Mouse (Mus musculus): ENCODE data around the gene Cpt2.

Cpt2 gene

DNA sequence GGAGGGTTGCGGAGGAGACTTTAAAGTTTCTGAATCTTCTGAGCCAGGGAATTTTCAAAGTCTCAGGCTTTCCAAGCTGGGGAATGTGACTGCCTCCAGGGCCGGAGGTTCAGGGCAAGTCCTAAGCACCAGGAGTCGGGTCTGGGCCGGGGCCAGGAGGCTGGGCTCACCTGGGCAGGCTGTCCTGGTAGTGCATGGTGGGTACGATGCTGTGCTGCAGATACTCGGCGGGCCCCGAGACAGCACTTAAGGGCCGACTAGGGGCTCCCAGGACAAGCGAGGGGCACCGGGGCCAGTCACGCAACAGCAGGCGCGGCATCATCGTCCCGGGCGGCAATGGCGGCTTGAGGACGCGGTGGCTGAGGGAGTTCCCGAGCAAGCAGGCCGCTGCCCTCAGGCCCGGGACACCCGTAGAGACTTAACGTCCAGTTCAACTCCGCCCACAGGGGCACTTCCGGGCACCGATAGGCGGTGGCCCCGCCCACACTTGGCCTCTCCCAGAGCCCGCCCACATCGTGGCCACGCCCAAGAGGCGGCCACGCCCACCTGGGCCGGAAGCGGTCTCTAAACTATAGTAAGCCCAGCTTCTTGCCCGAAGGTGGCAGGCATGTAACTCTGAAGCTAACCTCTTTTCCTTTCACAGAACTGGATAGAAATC is at the start of gene Cpt2:
Gene Cpt2, minus strand, starts transcription at position 466 of the 658 bp plus-strand sequence.
- DNase-seq (ENCODE audit: extremely low read depth, insufficient read length, low spot score): peak; percentile 97

DNA sequence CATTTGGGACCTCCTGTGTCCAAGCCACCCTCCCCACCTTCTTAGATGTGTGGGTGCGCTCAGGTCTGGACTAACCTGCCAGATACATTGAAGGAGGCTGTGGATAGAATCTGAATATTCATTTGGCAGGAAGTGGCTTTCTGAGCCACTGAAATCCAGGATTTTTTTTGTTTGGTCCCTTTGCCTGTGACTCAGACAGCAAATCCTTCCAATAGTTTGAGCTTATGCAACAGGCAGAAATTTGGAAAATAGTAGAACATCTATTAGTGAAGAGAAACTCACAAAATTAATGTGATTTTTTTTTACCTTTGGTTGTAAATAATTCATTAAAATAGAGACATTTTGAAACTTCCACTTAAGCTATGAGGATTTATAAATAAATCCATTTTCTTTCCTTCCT is 47.8 kb upstream of the Cpt2 start:
- no peak for DNase-seq (ENCODE audit: extremely low read depth, insufficient read length, low spot score)

DNA sequence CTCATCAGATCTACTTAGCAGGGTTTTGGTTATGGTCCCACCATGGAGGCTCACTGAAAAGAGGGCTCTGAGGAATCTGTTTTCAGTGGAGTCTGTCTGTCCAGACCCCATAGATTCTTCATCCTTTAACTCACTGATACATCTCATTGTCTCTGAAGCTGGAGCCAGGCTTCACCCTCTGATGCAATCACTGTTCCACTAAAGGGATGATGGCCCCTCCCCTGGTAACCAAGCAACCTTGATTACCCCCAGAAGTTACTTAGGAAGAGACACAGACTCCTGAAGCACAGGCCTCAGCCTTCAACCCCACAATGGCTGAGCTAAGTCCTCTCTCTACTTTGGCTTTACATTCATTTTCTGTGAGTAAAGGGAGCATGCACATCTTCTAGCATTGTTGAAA is 46.4 kb upstream of the Cpt2 start:
- no peak for DNase-seq (ENCODE audit: extremely low read depth, insufficient read length, low spot score)

DNA sequence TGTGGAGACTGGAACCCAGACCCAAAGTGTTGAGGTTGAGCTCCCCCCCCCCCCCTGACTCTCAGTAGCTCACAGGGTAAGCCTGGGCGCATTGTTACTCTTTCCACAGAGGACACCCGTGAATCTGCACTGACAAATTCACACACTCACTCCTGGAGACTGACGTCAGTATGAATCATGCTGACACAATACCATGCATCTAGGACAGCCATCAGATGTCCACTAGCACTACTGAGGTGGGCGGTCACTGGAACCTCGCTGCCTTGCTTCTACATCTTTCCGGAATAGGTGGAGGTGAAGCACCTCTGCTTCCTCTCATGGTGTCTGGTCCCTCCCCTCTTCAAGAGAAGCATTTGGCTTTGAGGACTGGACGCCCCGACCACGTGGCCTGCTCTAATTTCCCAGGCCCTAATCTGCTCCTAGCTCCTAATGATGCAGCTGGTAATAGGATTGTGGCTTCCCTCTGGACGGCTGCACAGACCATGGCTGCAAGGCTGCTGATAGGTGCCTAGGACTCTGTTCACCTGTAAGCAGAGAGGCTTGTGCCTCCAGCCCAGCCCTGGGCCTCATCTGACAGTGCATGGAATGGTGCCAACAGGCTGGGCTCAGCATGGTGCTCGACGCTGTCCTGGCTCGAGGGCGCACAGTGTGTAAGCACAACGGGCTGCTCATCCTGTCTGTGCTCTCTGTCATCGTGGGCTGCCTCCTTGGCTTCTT is 44.7 kb upstream of the Cpt2 start, which contains the start of gene Slc1a7:
Gene Slc1a7, plus strand, starts transcription at position 367 of the 717 bp plus-strand sequence.
- DNase-seq (ENCODE audit: extremely low read depth, insufficient read length, low spot score): no peak

DNA sequence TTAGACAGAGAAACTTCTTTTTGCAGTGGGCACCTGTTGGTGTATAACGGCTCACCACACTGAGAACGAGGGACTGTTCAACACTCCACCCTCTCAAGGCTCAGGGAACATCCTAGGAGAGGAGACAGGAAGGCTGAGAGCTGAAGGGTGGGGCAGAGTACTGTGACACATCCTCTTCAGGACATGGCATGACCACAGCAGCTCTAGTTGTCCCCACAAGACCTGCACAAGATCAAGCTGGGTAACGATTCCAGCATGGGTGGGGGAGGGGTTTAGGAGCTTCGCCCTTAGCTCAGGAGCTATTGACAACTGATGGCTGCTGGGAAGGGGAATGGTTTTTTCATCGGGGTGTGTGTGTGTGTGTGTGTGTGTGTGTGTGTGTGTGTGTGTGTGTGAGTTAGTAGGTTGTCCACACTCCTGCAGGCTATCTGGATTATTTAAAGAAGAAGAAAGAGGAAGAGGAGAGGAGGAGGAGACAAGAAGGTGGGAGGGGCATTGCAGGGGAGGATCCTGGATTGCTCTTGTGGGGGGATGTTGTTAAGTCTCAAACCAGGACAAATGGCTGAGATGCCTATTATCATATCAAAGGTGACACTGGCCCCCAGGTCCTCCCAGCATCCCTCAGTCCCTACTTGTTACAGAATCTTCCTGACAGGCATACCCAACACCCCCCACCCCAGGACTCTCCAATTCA is 43.2 kb upstream of the Cpt2 start:
- DNase-seq (ENCODE audit: extremely low read depth, insufficient read length, low spot score): peak; percentile 29

DNA sequence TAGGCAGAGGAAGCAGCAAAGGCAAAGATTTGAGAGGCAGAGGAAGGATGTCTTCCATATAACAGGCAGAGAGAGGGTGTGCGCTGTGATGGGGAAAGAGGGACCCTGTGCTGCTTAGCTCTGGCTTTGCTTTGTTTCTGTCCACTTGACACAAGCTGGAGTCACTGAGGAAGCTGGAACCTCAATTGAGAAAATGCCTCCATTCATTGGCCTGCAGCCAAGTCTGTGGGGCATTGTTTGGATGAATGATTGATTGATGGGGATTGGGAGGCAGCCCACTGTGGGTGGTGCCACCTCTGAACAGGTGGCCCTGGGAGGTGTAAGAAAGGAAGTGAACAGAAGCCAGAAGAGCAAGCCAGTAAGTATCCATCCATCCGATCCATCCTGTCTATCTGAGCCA is 39.4 kb upstream of the Cpt2 start:
- DNase-seq (ENCODE audit: extremely low read depth, insufficient read length, low spot score): no peak

- peak; percentile 58 for DNase-seq (ENCODE audit: extremely low read depth, insufficient read length, low spot score)
Observed at GRCm38 (mm10) chr4:107962044-107962732, 38.8 kb upstream of the Cpt2 start.

- DNase-seq (ENCODE audit: extremely low read depth, insufficient read length, low spot score): no peak
Observed at GRCm38 (mm10) chr4:107958487-107958886, 35.1 kb upstream of the Cpt2 start.

- DNase-seq (ENCODE audit: extremely low read depth, insufficient read length, low spot score): no peak
Observed at GRCm38 (mm10) chr4:107955691-107956090, 32.3 kb upstream of the Cpt2 start.

DNA sequence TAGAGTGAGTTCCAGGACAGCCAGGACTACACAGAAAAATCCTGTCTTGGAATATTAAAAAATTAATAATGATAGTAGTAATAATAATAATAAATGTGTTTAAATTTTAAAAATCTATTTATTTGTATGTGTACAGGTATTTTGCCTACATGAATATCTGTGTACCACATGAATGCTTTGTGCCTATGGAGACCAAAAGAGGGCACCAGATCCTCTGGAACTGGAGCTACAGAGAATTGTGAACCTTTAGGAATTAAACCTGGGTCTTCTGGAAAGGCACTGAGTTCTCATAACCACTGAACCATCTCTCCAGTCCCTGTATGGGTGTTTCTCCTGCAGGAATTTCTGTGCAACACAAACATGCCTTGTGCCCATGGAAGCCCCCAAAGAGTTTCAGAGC is 29.4 kb upstream of the Cpt2 start:
- no peak for DNase-seq (ENCODE audit: extremely low read depth, insufficient read length, low spot score)

GRCm38 (mm10) chr4:107949918-107950317 is 26.5 kb upstream of the Cpt2 start:
- DNase-seq (ENCODE audit: extremely low read depth, insufficient read length, low spot score): no peak

DNA sequence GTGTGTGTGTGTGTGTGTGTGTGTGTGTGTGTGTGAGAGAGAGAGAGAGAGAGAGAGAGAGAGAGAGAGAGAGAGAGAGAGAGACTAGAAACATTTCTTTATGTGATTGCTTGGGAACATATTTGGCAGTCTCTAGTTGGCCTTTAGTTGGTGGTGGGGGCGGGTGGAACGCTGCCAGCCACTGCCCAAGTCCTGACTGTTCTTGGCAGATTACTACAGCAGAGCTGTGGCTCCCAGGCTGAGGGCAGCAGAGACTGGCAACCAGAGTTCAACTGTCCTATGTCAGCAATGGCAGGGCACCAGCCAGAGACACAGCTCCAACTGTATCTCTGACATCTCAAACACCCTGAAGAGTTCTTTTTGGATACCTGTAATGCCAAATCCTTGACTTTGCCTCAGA is 20.7 kb upstream of the Cpt2 start:
- DNase-seq (ENCODE audit: extremely low read depth, insufficient read length, low spot score): no peak

DNA sequence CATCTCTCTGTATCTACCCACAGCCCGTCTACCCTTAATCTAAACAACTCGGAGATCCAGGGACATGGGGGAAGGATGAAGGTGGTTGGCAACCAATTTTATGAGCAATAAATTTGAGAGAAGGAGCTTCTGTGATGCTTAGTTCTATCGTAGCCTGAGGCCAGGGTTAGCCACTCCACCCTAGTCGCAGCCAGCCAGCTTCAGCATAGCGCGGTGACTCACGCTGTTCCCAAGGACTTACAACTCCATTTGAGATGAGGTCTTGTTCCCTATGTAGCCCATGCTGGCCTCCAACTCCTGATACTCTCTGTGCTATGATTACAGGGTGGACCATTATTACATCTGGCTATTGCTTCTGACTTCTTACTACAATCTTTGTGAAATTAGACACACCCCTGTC is 19.3 kb upstream of the Cpt2 start:
- no peak for DNase-seq (ENCODE audit: extremely low read depth, insufficient read length, low spot score)

- no peak for DNase-seq (ENCODE audit: extremely low read depth, insufficient read length, low spot score)
Observed at GRCm38 (mm10) chr4:107938124-107938523, 14.7 kb upstream of the Cpt2 start.

DNA sequence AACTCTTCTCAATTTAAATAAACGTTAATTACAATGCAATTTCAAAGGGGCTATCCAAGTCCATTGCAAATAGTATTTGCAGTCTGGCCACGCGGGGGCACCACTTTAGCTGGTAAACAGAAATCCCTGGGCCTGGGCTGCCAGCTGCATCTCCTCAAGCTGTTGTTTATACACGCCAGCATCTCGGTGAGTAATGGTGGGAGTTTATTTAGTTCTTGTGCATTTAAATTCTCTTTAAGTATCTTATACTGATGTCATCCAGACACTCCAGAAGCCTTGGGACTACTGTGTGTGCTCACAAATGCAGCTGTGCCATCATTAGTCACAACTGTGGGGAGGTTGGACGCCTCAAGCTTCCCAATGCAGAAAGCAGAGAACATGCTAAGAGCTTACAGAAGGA is 13.9 kb upstream of the Cpt2 start:
- no peak for DNase-seq (ENCODE audit: extremely low read depth, insufficient read length, low spot score)

- no peak for DNase-seq (ENCODE audit: extremely low read depth, insufficient read length, low spot score)
Observed at GRCm38 (mm10) chr4:107935254-107935653, 11.8 kb upstream of the Cpt2 start.

DNA sequence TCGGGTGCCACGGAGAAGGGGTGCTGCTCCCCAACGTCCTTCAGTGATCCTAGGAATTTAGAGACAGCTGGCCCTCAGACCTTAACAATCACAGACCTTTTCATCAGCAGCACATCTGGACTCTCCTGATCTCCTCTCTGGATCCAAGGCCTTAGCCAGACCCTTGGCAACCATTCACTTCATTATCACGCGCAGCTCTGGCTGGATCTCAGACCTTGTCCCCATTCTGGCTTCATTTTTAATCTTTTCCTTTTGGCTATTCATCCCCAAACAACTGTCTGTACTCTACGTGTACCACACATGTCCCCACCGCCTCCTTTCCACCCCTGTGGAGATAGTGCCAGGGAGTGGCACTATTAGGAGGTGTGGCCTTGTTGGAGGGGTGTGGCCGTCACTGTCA is 9.8 kb upstream of the Cpt2 start:
- no peak for DNase-seq (ENCODE audit: extremely low read depth, insufficient read length, low spot score)

GRCm38 (mm10) chr4:107931453-107931852 is 8.0 kb upstream of the Cpt2 start:
- no peak for DNase-seq (ENCODE audit: extremely low read depth, insufficient read length, low spot score)

DNA sequence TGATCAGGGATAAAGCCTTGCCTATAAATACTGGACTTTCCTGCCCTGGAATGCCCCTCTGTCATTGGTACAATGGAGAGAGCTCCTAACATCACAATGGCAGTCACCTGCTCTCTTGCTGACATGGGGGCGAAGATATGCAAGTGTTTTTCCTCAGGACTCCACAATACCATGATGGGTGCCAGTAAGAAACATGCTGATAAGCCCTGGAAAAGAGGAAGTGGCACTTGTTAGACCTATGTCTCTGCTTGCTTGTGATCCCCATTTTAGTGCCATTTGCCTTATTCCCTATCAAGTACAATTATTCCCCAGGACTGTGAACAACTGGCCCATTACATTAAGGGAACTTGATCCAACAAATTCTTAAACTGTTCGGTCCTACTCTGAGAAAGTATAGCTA is 5.3 kb upstream of the Cpt2 start:
- DNase-seq (ENCODE audit: extremely low read depth, insufficient read length, low spot score): no peak

GRCm38 (mm10) chr4:107928269-107928668 is 4.9 kb upstream of the Cpt2 start:
- DNase-seq (ENCODE audit: extremely low read depth, insufficient read length, low spot score): no peak

DNA sequence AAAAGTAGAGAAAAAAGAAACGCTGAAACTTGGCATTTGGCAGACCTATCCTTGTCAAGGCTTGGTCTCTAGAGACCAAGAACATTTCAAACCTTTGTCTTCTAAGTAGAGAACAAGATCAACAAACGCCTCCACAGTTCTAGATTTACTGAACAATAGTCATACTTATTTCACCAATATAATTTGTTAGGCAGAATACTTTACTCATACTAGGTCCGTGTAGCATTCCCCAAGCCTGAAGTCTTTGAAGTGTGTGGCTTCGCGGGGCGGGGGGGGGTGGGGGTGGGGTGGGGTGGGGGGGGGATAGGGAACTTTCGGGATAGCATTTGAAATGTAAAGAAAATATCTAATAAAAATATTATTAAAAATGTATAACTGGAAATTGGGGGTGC is 389 bp upstream of the Cpt2 start:
- DNase-seq (ENCODE audit: extremely low read depth, insufficient read length, low spot score): no peak

All from 3134 (cell line).